Mouse (Mus musculus) frontal cortex, adult 2 months (tissue): Measurements from ENCODE around the gene Borcs8. TPM values are rescaled to one million over a fixed set of nuclear protein-coding genes. Genes with fewer than 3 reads are reported as not detected.

Experiments used
- DNase-seq, 2 experiments: peaks; one replicate each; pipeline ENCODE4 v3.0.0; 2022; ENCODE audit warnings: low spot score in 1 of 2; ENCODE audit errors: extremely low spot score in 1 of 2
- polyA plus RNA-seq: library from polyadenylated mRNA; depleted of rRNA; stranded (reverse); fragments of >200 nt; gene quantifications from 2 replicates; pipeline ENCODE4 v1.2.3, GENCODE M21; 2012

Gene Borcs8
- polyA plus RNA-seq, 1 experiment, result 100 TPM

DNA sequence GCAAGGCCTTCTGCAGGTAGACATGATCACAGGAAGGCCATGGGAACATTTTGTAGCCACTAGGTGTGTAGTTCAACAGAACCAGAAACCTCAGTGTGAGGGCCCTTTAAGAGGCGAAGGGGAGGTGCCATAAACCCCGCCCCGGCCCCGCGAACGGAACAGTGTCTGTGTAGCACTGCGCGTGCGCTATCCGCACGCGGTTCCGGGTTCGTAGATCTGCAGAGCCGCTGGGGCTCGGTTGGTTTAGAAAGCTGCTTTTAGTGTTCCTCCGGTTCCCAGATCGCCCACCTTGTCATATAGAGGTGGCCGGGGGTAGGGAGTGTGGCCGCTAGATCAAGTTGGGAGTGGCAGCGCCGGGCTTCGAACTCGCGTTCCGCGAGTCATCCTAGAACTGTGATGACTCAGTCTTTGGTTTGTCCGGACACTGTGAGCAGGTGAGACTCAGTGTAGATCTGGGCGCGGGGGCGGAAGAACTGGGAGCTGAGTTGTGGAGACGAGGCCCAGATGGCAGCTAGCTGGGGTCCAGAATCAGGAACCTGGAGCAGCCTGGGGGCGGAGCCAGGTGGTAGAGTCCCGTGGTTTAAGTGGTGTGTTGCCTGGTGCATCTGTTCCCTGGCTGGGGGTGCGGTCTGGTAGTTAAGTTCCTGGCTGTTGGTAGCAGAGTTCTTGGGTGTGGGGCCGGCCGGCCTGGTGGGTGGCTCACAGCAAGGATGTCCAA is 8.0 kb upstream of the Borcs8 start, which contains the start of gene Nr2c2ap:
Gene Nr2c2ap (plus strand): TSS at position 168 of the 718 bp plus-strand sequence.
- DNase-seq, result peak; percentile 61 to 83

DNA sequence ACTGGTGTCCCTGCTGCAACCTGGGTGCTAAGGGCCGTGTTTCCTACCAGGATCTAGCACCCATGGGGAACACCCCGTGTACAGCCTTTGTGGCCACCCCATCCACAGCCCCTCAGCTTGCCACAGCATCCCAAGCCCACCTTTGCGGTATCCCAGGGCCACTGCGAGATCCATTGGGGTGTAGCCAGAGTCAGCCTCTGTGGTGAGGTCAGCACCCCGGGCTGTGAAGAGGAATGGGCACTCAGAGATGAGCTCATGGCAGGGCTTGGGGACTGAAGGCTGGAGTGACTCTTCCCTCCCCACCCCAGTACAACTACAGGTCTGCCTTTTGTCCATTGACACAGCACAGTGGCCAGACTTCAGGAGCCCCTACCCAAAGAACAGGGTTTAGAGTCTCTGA is 5.2 kb upstream of the Borcs8 start:
- no peak for DNase-seq

DNA sequence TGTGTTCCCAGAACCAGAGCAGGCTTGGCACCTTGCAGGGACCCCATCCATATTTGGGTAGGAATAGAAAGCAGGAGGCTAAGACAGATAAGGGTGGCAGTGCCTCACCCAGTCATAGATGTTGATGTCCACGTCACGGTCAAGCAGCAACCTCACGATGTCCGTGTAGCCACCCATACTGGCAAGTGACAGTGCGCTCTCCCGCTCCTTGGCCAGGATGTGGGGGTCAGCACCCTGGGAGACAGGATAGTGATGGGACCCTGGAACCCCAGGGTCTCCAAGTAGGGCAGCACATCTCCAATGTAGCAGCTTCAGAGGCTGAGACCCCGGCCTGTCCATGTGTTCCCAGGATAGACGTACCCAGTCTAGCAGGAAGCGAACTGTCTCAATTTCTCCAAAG is 4.4 kb upstream of the Borcs8 start:
- no peak for DNase-seq

DNA sequence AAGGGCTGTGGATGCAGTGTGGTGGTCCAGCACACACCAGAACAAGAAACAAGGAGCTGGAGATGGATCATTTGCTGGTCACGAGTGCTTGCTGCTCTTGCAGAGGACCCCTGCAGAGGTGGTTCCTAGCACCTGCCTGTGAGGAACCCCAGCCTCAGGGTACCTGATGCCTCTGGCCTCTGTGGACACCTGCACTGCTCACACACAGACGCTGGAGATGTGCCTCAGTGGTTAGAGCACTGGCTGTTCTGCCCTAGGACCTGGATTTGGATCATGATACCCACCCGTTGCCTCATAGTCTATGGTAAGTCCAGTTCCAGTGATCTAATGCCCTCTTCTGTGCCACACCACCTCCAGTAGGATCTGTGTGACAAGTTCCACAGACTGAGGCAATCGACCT is 2.7 kb upstream of the Borcs8 start:
- no peak for DNase-seq

DNA sequence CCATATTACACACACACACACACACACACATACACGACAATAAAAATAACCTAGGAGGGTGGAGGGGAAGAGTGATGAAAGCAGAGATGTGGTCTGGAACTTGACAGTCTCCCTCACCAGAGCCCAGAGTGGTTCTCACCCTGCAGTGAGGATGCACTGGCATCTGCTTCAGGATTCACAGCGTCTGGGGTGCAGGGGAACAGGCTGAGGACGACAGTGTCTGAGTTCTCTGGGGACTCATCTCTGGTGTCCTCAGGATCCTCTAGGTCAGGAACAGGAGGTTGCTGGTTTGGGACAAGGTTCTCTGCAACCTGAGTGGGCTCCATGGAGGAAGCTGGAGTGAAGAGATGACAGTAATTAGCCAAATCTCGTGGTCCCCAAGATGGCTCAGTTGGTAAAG is 1.4 kb upstream of the Borcs8 start:
- DNase-seq, result no peak

DNA sequence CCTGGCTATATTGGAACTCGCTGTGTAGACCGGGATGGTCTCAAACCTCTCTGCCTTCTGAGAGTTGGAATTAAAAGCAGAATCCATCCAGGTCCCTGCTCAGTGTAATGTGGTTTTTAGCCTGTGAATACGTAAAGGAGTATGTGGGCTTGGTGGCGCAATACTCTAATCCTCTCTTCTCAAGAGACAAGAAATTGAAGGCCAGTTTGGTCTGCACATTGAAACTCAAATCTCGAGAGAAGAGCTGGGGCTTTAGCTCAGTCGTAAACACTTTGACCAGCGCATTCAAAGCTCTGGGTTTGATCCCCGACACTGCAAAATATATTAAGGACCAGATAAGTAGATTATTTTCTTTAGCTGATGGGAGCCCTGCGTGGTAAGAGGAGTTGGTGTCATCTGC is 682 bp downstream of the Borcs8 start:
- no peak for DNase-seq

DNA sequence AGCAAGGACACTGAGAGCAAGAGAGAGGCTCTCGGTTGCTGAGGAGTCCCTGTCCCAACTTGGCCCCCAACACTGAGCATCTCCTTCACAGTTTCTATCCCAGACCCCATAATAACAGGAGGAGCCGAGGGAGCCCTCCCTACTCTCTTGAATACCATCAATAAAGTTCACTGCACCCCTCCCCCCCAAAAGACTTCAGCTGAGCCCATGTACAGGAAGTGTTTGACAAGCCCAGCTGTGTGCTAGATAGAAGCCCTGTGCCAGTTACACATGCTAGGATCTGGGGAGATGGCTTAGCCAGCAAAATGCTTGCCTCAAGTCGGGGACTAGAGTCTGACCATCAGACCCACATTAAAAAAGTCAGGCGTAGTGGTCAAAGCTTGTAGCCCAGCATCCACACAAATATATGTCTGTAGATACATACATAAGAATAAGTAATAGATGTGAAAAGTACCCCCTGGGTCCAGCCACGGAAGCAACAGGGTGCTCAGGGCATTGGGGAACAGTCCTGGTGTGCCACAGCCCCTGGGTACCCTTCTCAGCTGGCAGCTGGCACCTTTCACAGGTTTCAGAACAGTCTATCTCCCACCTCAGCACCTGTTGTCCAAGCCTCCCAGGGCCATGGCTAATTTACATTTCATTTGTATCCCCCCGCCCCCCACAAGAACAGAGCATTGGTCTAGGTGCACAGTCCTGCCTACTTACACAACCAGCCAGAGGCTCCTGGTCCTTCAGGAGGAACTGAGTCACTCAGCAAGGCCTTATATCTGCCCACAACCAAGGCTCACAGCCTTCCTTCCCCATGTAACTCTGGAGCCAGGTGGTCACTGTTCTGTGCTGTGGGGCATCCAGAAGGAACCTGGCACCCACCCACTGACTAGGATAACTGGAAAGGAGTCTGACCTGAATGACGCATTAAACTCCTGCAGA is 8.6 kb downstream of the Borcs8 start:
- no peak for DNase-seq

DNA sequence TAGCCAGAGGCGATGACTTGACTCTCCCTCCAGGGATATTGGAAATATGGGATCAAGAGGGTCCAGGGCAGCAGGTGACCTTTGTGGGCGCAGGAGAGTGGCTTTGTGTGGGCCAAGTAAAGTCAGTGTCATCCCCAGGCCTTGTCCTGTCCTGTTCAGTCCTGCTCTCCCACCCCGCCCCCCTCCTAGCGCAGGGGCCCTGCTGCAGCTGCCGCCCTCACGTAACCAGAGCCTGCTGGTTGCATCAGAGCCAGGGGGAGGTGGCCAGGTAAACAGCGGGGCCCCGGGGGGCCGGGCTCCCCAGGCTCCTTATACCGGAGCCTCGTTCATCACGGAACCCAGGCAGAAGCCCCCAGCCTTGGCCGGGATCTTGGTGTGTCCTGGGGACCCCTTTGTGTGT is 10.9 kb downstream of the Borcs8 start:
- no peak for DNase-seq

DNA sequence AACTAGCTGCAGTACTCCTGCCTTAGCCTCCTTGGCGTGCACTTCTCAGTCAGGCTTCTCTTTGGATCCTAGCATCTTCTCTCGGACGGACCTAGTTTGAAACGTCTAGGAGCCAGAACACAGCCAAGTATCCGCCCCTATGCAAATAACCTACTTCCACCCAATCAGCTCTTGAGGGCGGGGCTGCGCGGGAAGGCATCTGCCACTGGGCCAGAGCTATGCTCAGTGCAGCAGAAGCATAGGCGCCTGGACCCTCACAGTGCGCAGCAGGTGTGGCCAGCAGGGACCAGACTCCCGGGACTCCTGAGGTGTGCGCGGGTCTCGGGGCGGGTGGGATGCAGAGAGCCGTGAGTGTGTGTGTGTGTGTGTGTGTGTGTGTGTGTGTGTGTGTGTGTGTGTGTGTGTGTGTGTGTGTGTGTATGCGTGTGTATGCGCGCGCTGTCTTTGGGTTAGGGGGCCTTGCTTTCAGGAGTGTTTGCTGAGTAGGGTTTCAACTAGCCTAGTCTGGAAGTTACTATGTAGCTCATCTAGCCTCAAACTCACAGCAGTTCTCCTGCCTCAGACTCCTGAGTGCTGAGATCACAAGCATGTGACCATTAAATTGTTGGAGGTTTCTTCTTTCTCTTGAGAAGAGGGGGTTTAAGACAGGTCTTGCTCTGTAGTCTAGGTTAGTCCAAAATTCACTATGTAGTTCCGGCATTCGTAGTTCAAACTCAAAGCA is 13.4 kb downstream of the Borcs8 start:
- peak in 1 of 2 experiments; percentile 54 for DNase-seq

DNA sequence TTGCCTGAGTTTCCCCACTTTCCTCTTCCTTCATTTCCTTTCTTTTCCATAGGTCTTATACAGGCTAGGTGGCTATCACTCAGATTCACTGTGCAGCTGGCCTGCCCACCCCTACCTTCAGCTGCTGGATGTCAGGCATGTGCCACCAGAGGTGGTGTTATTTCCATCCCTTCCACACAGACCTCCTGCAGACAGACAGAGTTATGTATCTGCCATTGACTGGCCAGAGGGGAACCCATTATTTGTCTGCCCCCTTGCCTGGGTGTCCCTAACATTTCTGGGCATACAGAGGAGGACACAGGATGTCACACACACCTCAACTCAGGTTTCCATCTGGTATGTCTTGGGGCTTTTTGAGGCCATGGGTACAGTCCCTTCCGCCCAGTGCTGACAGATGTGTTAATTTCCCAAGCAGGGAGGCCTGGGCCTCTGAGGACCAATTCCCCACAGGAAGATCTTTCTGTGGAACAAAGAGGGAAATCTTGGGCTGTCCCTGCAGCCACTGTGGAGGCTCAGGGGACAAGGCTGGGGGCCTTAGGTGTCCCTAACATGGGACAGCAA is 18.0 kb downstream of the Borcs8 start:
- no peak for DNase-seq

DNA sequence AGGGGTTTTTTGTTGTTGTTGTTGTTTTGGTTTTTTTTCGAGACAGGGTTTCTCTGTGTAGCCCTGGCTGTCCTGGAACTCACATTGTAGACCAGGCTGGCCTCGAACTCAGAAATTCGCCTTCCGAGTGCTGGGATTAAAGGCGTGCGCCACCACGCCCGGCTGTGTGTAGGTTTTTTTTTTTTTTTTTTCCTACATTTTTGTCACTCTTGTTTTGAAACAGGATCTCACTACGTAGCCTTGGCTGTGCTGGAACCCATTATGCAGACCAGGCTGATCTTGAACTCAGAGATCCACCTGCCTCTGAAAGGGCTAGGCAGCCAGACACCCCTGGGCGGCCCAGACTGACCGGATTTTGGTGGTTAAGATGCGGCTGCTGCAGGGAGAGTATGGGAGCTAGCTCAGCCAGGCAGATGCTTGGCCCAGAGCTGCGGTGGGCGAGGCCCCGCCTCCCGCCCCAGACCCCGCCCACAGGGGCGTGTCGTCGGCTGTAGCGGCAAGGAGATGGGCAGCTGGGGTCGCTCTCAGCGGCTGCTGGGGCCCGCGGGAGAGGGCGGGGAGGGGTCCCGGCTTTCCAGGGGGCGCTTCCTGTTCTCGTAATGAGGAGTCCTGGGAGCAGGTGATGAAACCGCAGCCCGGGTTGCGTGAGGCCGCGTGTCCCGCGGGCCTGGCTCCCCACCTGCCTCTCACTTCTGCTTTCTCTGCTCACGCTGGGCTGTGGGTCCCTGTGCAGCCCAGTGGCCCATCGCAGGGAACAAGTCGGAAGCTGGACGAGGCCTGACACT is 19.0 kb downstream of the Borcs8 start:
- peak in 1 of 2 experiments; percentile 63 for DNase-seq

DNA sequence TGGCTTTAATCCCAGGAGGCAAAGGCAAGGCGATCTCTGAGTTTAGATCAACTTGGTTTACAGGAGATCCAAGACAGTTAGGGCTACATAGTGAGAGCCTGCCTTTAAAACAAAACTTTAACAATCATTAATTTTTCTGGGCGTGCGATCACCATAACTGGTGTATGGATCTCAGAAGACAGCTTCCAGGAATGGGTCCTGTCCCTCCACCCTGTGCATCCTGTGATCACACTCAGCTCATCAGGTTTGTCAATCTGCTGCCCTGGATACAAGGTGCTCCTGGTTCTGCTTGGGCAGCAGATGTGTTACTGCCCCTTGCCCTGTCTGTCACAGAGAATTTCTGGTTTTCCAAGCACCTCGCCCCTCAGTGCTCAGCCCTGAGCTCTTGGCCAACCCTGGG is 19.9 kb downstream of the Borcs8 start:
- no peak for DNase-seq

DNA sequence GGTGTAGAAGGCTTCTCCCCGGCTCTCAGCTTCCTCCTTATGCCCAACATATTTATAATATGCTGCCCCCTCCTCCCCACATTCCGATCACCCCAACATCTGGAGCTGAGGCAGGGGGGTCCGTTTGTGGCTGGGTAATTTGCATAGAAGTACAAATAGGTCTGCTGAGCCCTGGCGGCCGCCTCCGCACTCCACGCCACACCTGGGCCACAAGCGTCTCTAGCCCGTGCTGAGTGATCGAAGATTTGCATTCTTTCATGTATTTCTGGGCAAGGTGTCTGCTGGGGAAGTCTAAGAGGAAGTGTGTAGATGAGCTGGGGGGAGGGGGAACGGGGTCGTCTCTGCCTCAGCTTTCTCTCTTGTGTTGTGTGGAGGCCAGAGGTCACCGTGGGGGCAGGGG is 20.7 kb downstream of the Borcs8 start:
- no peak for DNase-seq

DNA sequence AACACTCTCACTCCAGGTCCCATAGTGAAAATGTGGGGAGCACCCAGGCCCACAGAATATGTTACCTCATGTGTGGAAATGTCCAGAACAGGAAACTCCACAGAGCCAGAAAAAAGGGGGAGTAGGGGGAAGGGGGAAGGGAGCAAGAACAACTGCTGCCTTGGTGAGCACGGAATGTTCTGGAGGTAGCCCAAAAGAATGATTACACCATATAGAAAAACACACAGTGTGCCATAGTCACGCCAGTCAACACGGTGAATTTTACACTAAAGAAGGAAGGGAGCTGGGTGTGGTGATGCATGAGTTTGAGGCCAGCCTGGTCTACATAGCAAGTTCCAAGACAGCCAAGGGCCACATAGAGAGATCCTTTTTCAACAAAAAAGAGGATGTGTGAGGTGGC is 24.0 kb downstream of the Borcs8 start:
- no peak for DNase-seq

DNA sequence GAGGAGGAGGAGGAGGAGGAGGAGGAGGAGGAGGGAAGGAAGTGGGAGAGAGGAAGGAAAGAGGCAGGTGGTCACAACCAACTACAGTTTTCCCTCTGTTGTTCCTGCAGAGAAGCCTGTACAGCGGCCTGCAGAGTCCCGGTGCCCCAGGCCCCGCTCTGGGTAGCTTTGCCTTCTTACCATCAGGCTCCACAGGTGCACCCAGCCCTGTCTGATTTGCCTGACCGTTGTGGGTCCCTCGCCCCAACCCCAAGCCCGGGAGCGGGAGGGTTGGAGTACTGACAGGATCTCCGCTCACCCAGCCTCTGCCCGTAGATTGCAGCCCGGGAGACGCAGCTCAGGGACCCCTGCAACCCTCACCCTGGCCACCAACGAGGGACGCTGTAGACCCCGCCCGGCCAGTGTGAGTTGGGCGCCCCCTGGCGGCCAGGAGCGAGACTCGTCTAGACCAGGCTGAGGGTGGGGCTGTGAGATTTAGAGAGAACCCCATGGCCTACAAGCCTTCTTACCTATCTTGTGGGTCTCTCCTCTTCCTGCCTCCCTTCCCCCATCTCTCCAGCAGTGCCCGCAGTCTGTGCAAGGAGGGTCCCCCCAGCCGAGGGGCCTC is 27.3 kb downstream of the Borcs8 start:
- peak in 1 of 2 experiments; percentile 62 for DNase-seq

DNA sequence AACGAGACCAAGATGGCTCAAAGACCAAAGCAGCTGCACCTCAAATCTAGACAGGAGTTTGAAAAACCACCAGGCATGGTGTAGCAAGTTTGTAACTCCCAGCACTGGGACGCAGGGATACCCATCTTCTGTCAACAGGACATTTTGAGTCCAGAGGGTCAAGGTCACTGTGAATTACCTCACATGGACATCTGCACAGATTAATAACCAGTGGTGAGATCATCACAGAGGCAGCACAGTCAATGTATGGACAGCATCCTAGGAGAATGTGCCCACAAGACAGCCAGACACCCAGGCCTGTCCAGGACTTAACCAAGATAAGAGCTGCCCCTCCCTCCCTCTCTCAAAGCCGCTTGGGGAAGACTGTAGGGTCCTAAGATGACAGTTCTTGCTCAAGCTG is 30.8 kb downstream of the Borcs8 start:
- DNase-seq, result no peak

DNA sequence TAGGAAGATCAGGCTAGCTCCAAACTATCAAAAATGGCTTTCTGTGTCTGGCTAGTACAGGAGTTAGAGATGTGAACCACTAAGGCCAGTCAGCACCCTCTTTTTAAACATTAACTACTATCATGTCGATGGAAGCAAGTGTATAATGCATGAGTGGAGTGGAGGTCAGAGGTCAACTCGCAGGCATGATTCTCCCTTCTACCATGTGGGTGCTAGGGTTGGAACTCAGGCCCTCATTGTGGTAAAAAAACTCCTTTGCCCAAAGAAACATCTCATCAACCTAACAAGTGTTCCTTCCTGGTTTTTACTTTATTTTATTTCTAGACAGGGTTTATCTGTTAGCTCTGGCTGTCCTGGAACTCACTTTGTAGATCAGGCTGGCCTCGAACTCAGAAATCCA is 31.4 kb downstream of the Borcs8 start:
- no peak for DNase-seq

DNA sequence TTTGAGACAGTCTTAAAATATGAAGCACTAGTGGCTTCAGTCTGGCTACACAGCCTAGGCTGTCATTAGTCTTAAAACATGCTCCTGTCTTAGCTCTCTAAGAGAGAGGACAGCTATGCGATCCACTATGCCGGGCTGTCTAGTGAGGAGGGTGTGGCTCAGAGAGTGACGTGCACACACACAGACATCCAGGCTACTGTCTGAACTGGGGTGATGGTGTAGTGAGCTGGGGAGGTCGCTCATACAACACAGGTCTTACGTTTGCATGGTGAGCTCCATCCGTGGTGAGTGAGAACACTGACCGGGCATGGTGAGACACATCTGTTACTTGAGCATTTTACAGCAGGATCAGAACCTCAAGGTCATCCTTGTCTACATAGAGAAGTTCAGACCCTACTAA is 31.9 kb downstream of the Borcs8 start:
- no peak for DNase-seq

DNA sequence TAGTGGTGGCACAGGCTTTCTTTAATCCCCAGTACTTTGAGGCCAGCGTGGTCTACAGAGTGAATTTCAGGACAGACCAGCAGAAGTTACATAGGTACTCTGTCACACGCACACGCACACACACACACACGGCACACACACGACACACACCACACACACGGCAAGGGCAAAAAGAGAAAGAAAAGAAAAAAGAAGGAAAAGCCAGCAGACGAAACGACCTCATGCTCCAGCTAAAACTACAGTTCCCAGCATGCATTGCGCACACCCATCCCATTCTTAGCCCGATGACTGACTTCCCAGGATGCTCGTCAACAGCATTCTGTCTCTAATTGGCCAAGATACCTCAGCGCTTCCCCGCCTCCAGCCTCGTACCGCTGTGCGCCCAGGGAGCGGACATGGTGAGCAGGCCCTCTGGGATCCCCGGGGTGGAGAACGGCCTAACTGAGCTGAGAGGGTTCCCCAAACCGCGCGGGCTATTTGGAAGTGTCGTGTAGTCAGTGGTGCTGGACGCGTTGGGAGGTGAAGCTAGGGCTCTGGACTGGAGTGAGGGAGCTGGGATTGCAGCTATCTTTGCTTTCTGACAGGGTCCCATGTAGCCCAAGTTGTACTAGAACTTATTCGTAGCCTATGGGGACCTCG is 32.9 kb downstream of the Borcs8 start, which contains the start of gene Tmem161a:
Gene Tmem161a (plus strand): TSS at position 314 of the 639 bp plus-strand sequence.
- DNase-seq, result peak; percentile 93 to 96
